Mouse (Mus musculus) E14TG2a.4 (cell line): ENCODE data around the gene Prss37.

ENCODE experiments used
- H3K27me3 ChIP-seq: 2 replicates; pipeline ENCODE4 v1.6.1; 2014; ENCODE audit warnings: low read length, control low read depth; ENCODE audit not compliant: insufficient read depth
- H3K36me3 ChIP-seq: 2 replicates; pipeline ENCODE4 v1.6.1; 2014; ENCODE audit warnings: low read length, control low read depth; ENCODE audit not compliant: insufficient read depth
- H3K4me1 ChIP-seq: replicated peaks from 2 replicates; pipeline ENCODE4 v1.6.1; 2014; ENCODE audit warnings: low read depth, low read length, control low read depth
- H3K4me3 ChIP-seq: replicated peaks from 2 replicates; pipeline ENCODE4 v1.5.1; 2014; ENCODE audit warnings: mild to moderate bottlenecking, low read length
- H3K9me3 ChIP-seq: 2 replicates; pipeline ENCODE4 v1.6.1; 2014; ENCODE audit warnings: low read length, control low read depth
- CTCF ChIP-seq: conservative IDR thresholded peaks from 2 replicates; pipeline ENCODE4 v1.5.1; 2014; ENCODE audit warnings: low read length
- NANOG ChIP-seq: IDR thresholded peaks from 2 replicates; pipeline ENCODE4 v1.6.1; 2014; ENCODE audit warnings: borderline replicate concordance, low read length, mixed read lengths
- POU5F1 ChIP-seq: IDR thresholded peaks from 2 replicates; pipeline ENCODE4 v1.6.1; 2014; ENCODE audit warnings: low read length, borderline replicate concordance

Gene Prss37

DNA sequence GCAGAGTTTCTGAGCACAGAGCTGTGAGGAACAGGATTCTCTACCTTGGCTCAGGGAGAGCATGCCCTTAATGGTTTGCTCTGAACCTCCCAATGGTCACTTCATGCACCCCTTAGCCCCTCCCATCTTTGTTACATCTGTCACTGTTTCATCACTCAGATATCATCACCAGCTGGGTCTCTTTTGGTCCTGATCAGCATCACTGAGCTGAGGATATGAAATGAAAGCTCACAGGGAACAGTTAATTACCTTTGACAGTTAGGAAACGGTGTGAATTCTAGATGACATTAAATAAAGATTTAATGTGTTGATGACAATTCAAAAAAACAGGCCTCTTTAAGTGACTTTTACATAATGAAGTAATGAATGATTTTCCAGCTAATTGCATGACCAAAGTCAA, at the start of gene Prss37:
TSS of gene Prss37 (minus strand) at position 101 of the 400 bp plus-strand sequence.
- H3K9me3 ChIP-seq, result no peaks in the 10 kb centered on the region
- TF ChIP-seq CTCF (no peak), POU5F1 (no peak), NANOG (no peak)

DNA sequence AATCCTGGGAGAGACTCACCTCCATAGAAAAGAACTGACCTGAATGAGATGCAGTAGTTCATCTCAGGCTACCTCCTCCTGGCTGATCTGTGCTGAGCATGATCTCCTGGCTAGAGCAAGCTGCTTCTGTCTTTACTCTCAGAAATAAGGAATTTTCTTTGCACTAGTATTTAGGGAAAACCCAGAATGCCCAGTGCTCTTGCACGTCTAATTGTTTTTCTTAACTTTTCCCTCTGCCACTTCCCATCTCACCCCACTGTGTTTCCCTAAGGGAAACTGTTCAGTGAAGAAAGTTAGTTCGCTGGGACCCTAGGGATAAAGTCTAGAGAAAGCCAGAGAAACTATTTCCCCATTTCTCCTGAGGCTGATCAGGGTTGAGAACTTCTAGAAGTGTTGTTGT, 35.6 kb upstream of the Prss37 start, which contains the start of gene Olfr461:
TSS of gene Olfr461 (minus strand) at position 101 of the 400 bp plus-strand sequence.
- Histone ChIP-seq H3K27me3 (no peaks in the 10 kb centered on the region), H3K4me3 (no peak within 1 kb of the TSS), H3K4me1 (no peaks in the 10 kb centered on the region), H3K36me3 (no peaks in the 10 kb centered on the region), H3K9me3 (no peaks in the 10 kb centered on the region)
- no peak for TF ChIP-seq CTCF
- TF ChIP-seq POU5F1, result no peak
- no peak for TF ChIP-seq NANOG

More for the DNA sequence above, at the start of gene Prss37:
- Histone ChIP-seq H3K27me3 (no peaks in the 10 kb centered on the region), H3K4me3 (no peak within 1 kb of the TSS), H3K36me3 (no peaks in the 10 kb centered on the region), H3K4me1 (no peaks in the 10 kb centered on the region)

GRCm38 (mm10) chr6:40544690-40545089, 25.4 kb upstream of the Prss37 start:
- Histone ChIP-seq H3K4me3 (no peak overlapping the region), H3K36me3 (no peaks in the 10 kb centered on the region), H3K4me1 (no peaks in the 10 kb centered on the region), H3K27me3 (no peaks in the 10 kb centered on the region), H3K9me3 (no peaks in the 10 kb centered on the region)
- TF ChIP-seq NANOG (no peak), POU5F1 (no peak), CTCF (no peak)

DNA sequence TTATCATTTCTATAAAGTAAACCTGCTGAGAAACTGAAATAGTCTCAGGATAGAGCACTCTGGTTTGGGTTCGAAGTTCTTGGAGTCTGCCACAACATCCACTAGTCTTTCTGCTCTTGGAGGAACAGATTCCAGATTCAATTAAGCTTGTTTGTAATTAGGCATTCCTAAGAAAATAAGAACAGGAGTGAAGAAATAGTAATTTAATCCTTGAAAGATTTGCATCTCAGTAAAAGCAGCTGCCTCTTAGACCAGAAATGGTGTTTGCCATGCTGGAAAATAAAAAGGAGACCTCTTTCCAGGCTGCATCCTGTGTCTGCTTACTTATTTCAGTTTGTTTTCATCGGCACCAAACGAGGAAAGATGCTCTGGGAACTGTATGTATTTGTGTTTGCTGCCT, 26.1 kb downstream of the Prss37 start, which contains the start of gene Tas2r108:
TSS of gene Tas2r108 (plus strand) at position 301 of the 400 bp plus-strand sequence.
- Histone ChIP-seq H3K36me3 (no peaks in the 10 kb centered on the region), H3K9me3 (no peaks in the 10 kb centered on the region)
- TF ChIP-seq POU5F1, result no peak
- TF ChIP-seq CTCF, result no peak
- no peak for TF ChIP-seq NANOG

DNA sequence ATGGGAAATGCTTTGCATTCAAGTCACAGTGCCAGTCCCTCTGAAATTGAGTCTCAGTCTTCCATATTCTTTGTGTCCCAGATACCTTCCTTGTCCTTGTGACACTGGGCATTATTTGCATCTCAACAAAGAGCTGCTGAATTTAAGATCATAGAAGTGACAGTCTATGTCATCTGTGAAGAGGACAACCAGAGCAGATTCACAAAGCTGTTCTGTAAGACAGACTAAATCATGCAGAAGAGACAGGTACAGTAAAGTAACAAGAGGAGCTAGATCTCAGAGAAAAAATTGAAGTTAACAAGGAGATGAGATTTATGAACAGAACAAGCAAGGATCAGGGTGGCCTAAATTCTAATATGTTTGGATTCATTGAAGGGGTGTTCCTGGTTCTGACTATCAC, 28.4 kb downstream of the Prss37 start, which contains the start of gene Tas2r137:
TSS of gene Tas2r137 (plus strand) at position 301 of the 400 bp plus-strand sequence.
- Histone ChIP-seq H3K4me3 (no peak within 1 kb of the TSS), H3K27me3 (no peaks in the 10 kb centered on the region), H3K36me3 (peaks cover 4% of the 10 kb centered on the region), H3K9me3 (no peaks in the 10 kb centered on the region), H3K4me1 (no peaks in the 10 kb centered on the region)
- TF ChIP-seq CTCF (no peak), NANOG (no peak), POU5F1 (no peak)

More for the DNA sequence above, 26.1 kb downstream of the Prss37 start, which contains the start of gene Tas2r108:
- Histone ChIP-seq H3K4me3 (no peak within 1 kb of the TSS), H3K27me3 (no peaks in the 10 kb centered on the region), H3K4me1 (no peaks in the 10 kb centered on the region)

GRCm38 (mm10) chr6:40482318-40482717, 37.0 kb downstream of the Prss37 start:
- no peaks in the 10 kb centered on the region for H3K27me3 ChIP-seq
- no peaks in the 10 kb centered on the region for H3K4me1 ChIP-seq
- H3K4me3 ChIP-seq, result no peak overlapping the region
- TF ChIP-seq CTCF (no peak), NANOG (no peak), POU5F1 (no peak)
- peaks cover 77% of the 10 kb centered on the region for H3K36me3 ChIP-seq
- H3K9me3 ChIP-seq, result no peaks in the 10 kb centered on the region

GRCm38 (mm10) chr6:40479705-40480104, 39.6 kb downstream of the Prss37 start:
- Histone ChIP-seq H3K36me3 (peaks cover 86% of the 10 kb centered on the region), H3K4me1 (no peaks in the 10 kb centered on the region), H3K4me3 (no peak overlapping the region), H3K9me3 (no peaks in the 10 kb centered on the region), H3K27me3 (no peaks in the 10 kb centered on the region)
- TF ChIP-seq POU5F1, result no peak
- no peak for TF ChIP-seq NANOG
- TF ChIP-seq CTCF, result no peak; the same call in 1 of the 2 replicates

GRCm38 (mm10) chr6:40476132-40476531, 43.2 kb downstream of the Prss37 start:
- Histone ChIP-seq H3K4me3 (no peak overlapping the region), H3K36me3 (peaks cover 69% of the 10 kb centered on the region), H3K4me1 (peaks cover 14% of the 10 kb centered on the region), H3K27me3 (no peaks in the 10 kb centered on the region), H3K9me3 (no peaks in the 10 kb centered on the region)
- TF ChIP-seq CTCF (no peak), NANOG (no peak), POU5F1 (no peak)

GRCm38 (mm10) chr6:40471720-40472010, 47.6 kb downstream of the Prss37 start:
- peak overlapping the region; percentile 93 for H3K4me3 ChIP-seq
- no peaks in the 10 kb centered on the region for H3K9me3 ChIP-seq
- TF ChIP-seq POU5F1 (no peak), CTCF (no peak)
- no peaks in the 10 kb centered on the region for H3K27me3 ChIP-seq
- H3K36me3 ChIP-seq, result peaks cover 38% of the 10 kb centered on the region
- H3K4me1 ChIP-seq, result peaks cover 20% of the 10 kb centered on the region
